ENCODE assay signal across 8 mouse cellular contexts in genomic region chr9:44498421-44499355, GRCm38 (mm10). TPM values are rescaled to one million over a fixed set of nuclear protein-coding genes. Genes with fewer than 3 reads are reported as not detected.
DNase-seq lines count a peak whose midpoint lies in the region; ATAC-seq and TF ChIP-seq lines count a peak whose summit lies in the region.

No protein-coding gene starts in this region.

- TF ChIP-seq CTCF in thymus, adult 2 months (IDR thresholded peaks at IDR 0.05; ENCODE audit: borderline replicate concordance, control insufficient read depth, extremely low read depth, insufficient read depth, low read length, poor library complexity), result no peak

- peaks cover 49% of the 10 kb centered on the region for H3K4me1 ChIP-seq in thymus, adult 2 months (replicated peaks; ENCODE audit: control insufficient read depth, insufficient read depth, low read length)
- peaks cover 40% of the 10 kb centered on the region for H3K4me1 ChIP-seq in liver, embryonic 16.5 days (ENCODE audit: control insufficient read depth, low read depth, low read length)
- peaks cover 61% of the 10 kb centered on the region for H3K4me1 ChIP-seq in neural tube, embryonic 11.5 days (ENCODE audit: control insufficient read depth, insufficient read depth, low read length)

- peak overlapping the region; percentile 34; the same call in 1 of the 2 replicates for H3K9ac ChIP-seq in liver, embryonic 16.5 days (ENCODE audit: low read depth, low read length)
- peak overlapping the region; percentile 63 for H3K9ac ChIP-seq in neural tube, embryonic 11.5 days (ENCODE audit: low read length)

- H3K27ac ChIP-seq in thymus, adult 2 months (ENCODE audit: control insufficient read depth, insufficient read depth, low read length), result no peak overlapping the region
- peak overlapping the region; percentile 33 for H3K27ac ChIP-seq in liver, embryonic 16.5 days (ENCODE audit: low read length)
- peak overlapping the region; percentile 85 for H3K27ac ChIP-seq in neural tube, embryonic 11.5 days (ENCODE audit: low read depth, low read length)

- peak overlapping the region; percentile 14 for H3K4me3 ChIP-seq in thymus, adult 2 months (ENCODE audit: control insufficient read depth, insufficient read depth, low read length)
- peak overlapping the region; percentile 44 for H3K4me3 ChIP-seq in liver, embryonic 16.5 days (ENCODE audit: low read depth, low read length)
- H3K4me3 ChIP-seq in neural tube, embryonic 11.5 days (ENCODE audit: low read depth, low read length), result peak overlapping the region; percentile 39

- TF ChIP-seq POLR2A in thymus, adult 2 months (IDR thresholded peaks at IDR 0.05; ENCODE audit: control insufficient read depth, extremely low read depth, insufficient read depth, low read length, poor library complexity), result no peak

- no peaks in the 10 kb centered on the region for H3K27me3 ChIP-seq in thymus, adult 2 months (ENCODE audit: control insufficient read depth, insufficient read depth, low read length)
- peaks cover 26% of the 10 kb centered on the region for H3K27me3 ChIP-seq in liver, embryonic 16.5 days (ENCODE audit: control insufficient read depth, insufficient read depth, low read depth, low read length)
- H3K27me3 ChIP-seq in neural tube, embryonic 11.5 days (ENCODE audit: control insufficient read depth, insufficient read depth, low read length), result no peaks in the 10 kb centered on the region

- no peak for DNase-seq in thymus, adult 2 months
- DNase-seq in thymus, postnatal 25 days, result no peak
- DNase-seq in kidney, adult 11 months, result peak; percentile 78
- DNase-seq in neural tube, embryonic 11.5 days (ENCODE audit: low spot score), result peak; percentile 81
- peak; percentile 66 for DNase-seq in urinary bladder, postnatal 25 days (ENCODE audit: low spot score)

- WGBS in thymus, adult 2 months, result 7% methylated on average over 59 of the region's 59 CpGs
- WGBS in liver, embryonic 16.5 days (ENCODE audit: insufficient replicate concordance), result under 1% methylated on average over 59 of the region's 59 CpGs
- under 1% methylated on average over 55 of the region's 59 CpGs for WGBS in neural tube, embryonic 11.5 days

- no peaks in the 10 kb centered on the region for H3K36me3 ChIP-seq in thymus, adult 2 months (ENCODE audit: control insufficient read depth, insufficient read depth, low read length)
- no peaks in the 10 kb centered on the region for H3K36me3 ChIP-seq in liver, embryonic 16.5 days (ENCODE audit: control insufficient read depth, insufficient read depth)
- H3K36me3 ChIP-seq in neural tube, embryonic 11.5 days (ENCODE audit: control insufficient read depth, insufficient read depth, low read length), result no peaks in the 10 kb centered on the region

- no peaks in the 10 kb centered on the region for H3K9me3 ChIP-seq in liver, embryonic 16.5 days (replicated peaks; ENCODE audit: control insufficient read depth, low read length)
- no peaks in the 10 kb centered on the region for H3K9me3 ChIP-seq in neural tube, embryonic 11.5 days (ENCODE audit: control insufficient read depth, low read length)

- peak overlapping the region; percentile 60 for H3K4me2 ChIP-seq in liver, embryonic 16.5 days (ENCODE audit: low read depth, low read length)
- peak overlapping the region; percentile 83 for H3K4me2 ChIP-seq in neural tube, embryonic 11.5 days (ENCODE audit: low read depth)

- ATAC-seq in common myeloid progenitor, adult 5-6 weeks (replicated peaks; ENCODE audit: low read depth, poor library complexity, severe bottlenecking), result peak; percentile 31
- ATAC-seq in granulocyte monocyte progenitor cell, adult 5-6 weeks (replicated peaks; ENCODE audit: poor library complexity, severe bottlenecking), result peak; percentile 41
- peak; percentile 42 for ATAC-seq in liver, embryonic 16.5 days (ENCODE audit: low read depth)
- ATAC-seq in neural tube, embryonic 11.5 days (ENCODE audit: insufficient read depth, low FRiP score, low TSS enrichment), result peak; percentile 80

RNA-seq across cellular contexts. Expression of gene Bcl9l, which starts 16.1 kb away (rescaled TPM):
- 38.7 and 50.4 TPM in 2 replicates for polyA plus RNA-seq in thymus, adult 2 months (2012; rRNA removed)
- total RNA-seq in common myeloid progenitor, adult 5-6 weeks (2017), result 3.1 and 5.7 TPM in 2 replicates
- total RNA-seq in granulocyte monocyte progenitor cell, adult 5-6 weeks (2014; fragmentation: Nextera tagmentation), result 8.7 and 13.0 TPM in 2 replicates
- 1.6 and 2.6 TPM in 2 replicates for total RNA-seq in granulocyte monocyte progenitor cell, adult 5-6 weeks (2017)
- polyA plus RNA-seq in liver, embryonic 16.5 days (2015; fragmentation: Nextera tagmentation; extraction: Ambion mirVana), result 2.2 TPM in 2 replicates
- 8.0 and 8.8 TPM in 2 replicates for polyA plus RNA-seq in neural tube, embryonic 11.5 days (2014; fragmentation: Nextera tagmentation; extraction: Ambion mirVana)

RNA-seq across cellular contexts. Expression of gene Upk2, which starts 43.9 kb away (rescaled TPM):
- polyA plus RNA-seq in thymus, adult 2 months (2012; rRNA removed), result 1.4 and 1.6 TPM in 2 replicates
- total RNA-seq in common myeloid progenitor, adult 5-6 weeks (2017), result not detected in 2 replicates
- total RNA-seq in granulocyte monocyte progenitor cell, adult 5-6 weeks (2014; fragmentation: Nextera tagmentation), result not detected in 2 replicates
- total RNA-seq in granulocyte monocyte progenitor cell, adult 5-6 weeks (2017), result not detected in 2 replicates
- not detected in 2 replicates for polyA plus RNA-seq in liver, embryonic 16.5 days (2015; fragmentation: Nextera tagmentation; extraction: Ambion mirVana)
- 0.29 TPM in 1 of 2 replicates, not detected in the other for polyA plus RNA-seq in neural tube, embryonic 11.5 days (2014; fragmentation: Nextera tagmentation; extraction: Ambion mirVana)

RNA-seq across cellular contexts. Expression of gene Foxr1, which starts 57.8 kb away (rescaled TPM):
- 0.08 and 0.22 TPM in 2 replicates for polyA plus RNA-seq in thymus, adult 2 months (2012; rRNA removed)
- not detected in 2 replicates for total RNA-seq in common myeloid progenitor, adult 5-6 weeks (2017)
- total RNA-seq in granulocyte monocyte progenitor cell, adult 5-6 weeks (2014; fragmentation: Nextera tagmentation), result not detected in 2 replicates
- not detected in 2 replicates for total RNA-seq in granulocyte monocyte progenitor cell, adult 5-6 weeks (2017)
- not detected in 2 replicates for polyA plus RNA-seq in liver, embryonic 16.5 days (2015; fragmentation: Nextera tagmentation; extraction: Ambion mirVana)
- polyA plus RNA-seq in neural tube, embryonic 11.5 days (2014; fragmentation: Nextera tagmentation; extraction: Ambion mirVana), result not detected in 2 replicates

Comparison
In these comparisons a context has a peak if more than half of its experiments do, and no peak if none do; other contexts are left out.
1. DNase-seq: peak in kidney, adult 11 months (single experiment), neural tube, embryonic 11.5 days (single experiment) and urinary bladder, postnatal 25 days (single experiment); none in thymus, adult 2 months (single experiment) and thymus, postnatal 25 days (single experiment).
2. Peak in every context shown above with its lines, with median percentiles within 50 percentile points of each other: H3K4me3 ChIP-seq and ATAC-seq.